Mouse (Mus musculus): ENCODE data around the gene Pop5. TPM values are rescaled to one million over a fixed set of nuclear protein-coding genes. Genes with fewer than 3 reads are reported as not detected.

Pop5 gene
- polyA plus RNA-seq (2014; fragmentation: Nextera tagmentation; extraction: Ambion mirVana): 107 and 114 TPM in 2 replicates

GRCm38 (mm10) chr5:115235786-115236263, at the start of gene Pop5:
Gene Pop5 (plus strand): TSS chr5:115235836.
- peak within 1 kb of the TSS; percentile 63; the same call in 1 of the 2 replicates for H3K27ac ChIP-seq
- H3K4me3 ChIP-seq (replicated peaks; ENCODE audit: low read length): peak within 1 kb of the TSS; percentile 41
- ATAC-seq (ENCODE audit: low FRiP score): peak; percentile 63
- H3K9me3 ChIP-seq (ENCODE audit: control insufficient read depth, low read length): no peaks in the 10 kb centered on the region
- H3K4me2 ChIP-seq (replicated peaks): peak within 1 kb of the TSS; percentile 69
- DNase-seq (ENCODE audit: low spot score): peak; percentile 92
- peak within 1 kb of the TSS; percentile 66 for H3K9ac ChIP-seq
- peaks cover 14% of the 10 kb centered on the region for H3K36me3 ChIP-seq (replicated peaks; ENCODE audit: control insufficient read depth, insufficient read depth)
- WGBS: 1% methylated on average over 21 of the region's 21 CpGs
- H3K4me1 ChIP-seq (replicated peaks; ENCODE audit: control insufficient read depth, insufficient read depth, low read length): peaks cover 10% of the 10 kb centered on the region
- H3K27me3 ChIP-seq (ENCODE audit: control insufficient read depth, insufficient read depth, low read length): peaks cover 16% of the 10 kb centered on the region

- Histone ChIP-seq H3K9ac (no peak overlapping the region; the same call in 1 of the 2 replicates), H3K4me1 (replicated peaks; ENCODE audit: control insufficient read depth, insufficient read depth, low read length) (peaks cover 41% of the 10 kb centered on the region), H3K36me3 (replicated peaks; ENCODE audit: control insufficient read depth, insufficient read depth) (no peaks in the 10 kb centered on the region), H3K27ac (peak overlapping the region; percentile 58), H3K9me3 (ENCODE audit: control insufficient read depth, low read length) (no peaks in the 10 kb centered on the region), H3K4me3 (replicated peaks; ENCODE audit: low read length) (no peak overlapping the region; the same call in 1 of the 2 replicates), H3K27me3 (ENCODE audit: control insufficient read depth, insufficient read depth, low read length) (peaks cover 21% of the 10 kb centered on the region), H3K4me2 (replicated peaks) (peak overlapping the region; percentile 32)
- DNase-seq (ENCODE audit: low spot score): peak; percentile 63
- WGBS: 23% methylated on average over 17 of the region's 17 CpGs
- ATAC-seq (ENCODE audit: low FRiP score): peak; percentile 44; the same call in 1 of the 2 replicates
These were observed 49.1 kb upstream of the Pop5 start for GRCm38 (mm10) chr5:115186371-115187073.

DNA sequence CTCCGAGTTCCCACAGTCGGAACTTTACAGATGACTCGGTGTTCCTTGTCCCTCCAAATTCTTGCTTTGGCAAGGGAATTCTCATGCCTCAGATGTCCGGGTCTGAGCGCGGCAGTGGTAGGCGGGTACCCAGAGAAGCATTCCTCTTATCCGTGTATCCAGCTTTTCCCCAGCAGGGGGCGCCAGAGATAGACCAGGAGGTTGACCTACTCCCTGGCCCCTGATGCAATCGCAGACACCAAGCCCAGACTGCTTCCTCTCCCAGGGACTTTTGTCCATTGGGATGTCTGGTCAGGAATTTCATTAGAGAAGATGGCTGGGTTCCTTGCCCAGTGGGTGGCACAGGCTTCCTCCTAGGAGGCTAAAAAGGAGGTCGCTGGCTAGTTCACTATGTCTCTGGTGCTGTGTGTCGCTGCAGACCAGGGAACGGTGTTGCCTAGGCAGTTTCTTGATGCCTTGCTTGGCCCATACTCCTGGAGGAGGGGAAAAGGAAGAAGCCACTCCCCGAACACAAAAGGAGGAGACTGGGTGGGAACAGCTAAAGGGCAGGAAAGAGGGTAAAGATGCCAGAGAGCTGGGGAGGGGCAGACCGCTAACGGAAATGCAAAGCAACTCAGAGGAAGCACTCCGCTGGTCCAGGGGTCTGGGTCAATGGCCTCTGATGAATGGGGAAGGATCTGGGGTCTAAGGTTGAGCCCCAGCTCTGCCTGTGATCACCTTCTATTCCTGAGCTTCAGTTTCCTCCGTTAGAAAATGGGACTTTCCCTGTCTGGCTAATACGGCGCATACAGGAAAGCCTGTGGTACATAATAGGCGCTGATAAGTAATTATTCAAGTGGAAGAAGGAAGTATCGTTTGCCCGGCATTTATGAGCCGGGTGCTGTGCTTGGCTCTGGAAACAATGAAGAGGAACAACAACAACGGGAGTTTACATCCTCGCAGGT, 48.2 kb upstream of the Pop5 start:
- peaks cover 44% of the 10 kb centered on the region for H3K4me1 ChIP-seq (replicated peaks; ENCODE audit: control insufficient read depth, insufficient read depth, low read length)
- peak overlapping the region; percentile 58; the same call in 1 of the 2 replicates for H3K27ac ChIP-seq
- peak; percentile 88 for DNase-seq (ENCODE audit: low spot score)
- peaks cover 31% of the 10 kb centered on the region for H3K27me3 ChIP-seq (ENCODE audit: control insufficient read depth, insufficient read depth, low read length)
- H3K4me2 ChIP-seq (replicated peaks): peak overlapping the region; percentile 32
- no peaks in the 10 kb centered on the region for H3K9me3 ChIP-seq (ENCODE audit: control insufficient read depth, low read length)
- WGBS: 17% methylated on average over 26 of the region's 26 CpGs
- no peak overlapping the region for H3K9ac ChIP-seq
- peak; percentile 55; the same call in 1 of the 2 replicates for ATAC-seq (ENCODE audit: low FRiP score)
- H3K36me3 ChIP-seq (replicated peaks; ENCODE audit: control insufficient read depth, insufficient read depth): no peaks in the 10 kb centered on the region
- no peak overlapping the region; the same call in 1 of the 2 replicates for H3K4me3 ChIP-seq (replicated peaks; ENCODE audit: low read length)

GRCm38 (mm10) chr5:115188824-115189223, 46.8 kb upstream of the Pop5 start:
- 46% methylated on average over 5 of the region's 5 CpGs for WGBS
- peaks cover 49% of the 10 kb centered on the region for H3K4me1 ChIP-seq (replicated peaks; ENCODE audit: control insufficient read depth, insufficient read depth, low read length)
- DNase-seq (ENCODE audit: low spot score): peak; percentile 66

GRCm38 (mm10) chr5:115190081-115190480, 45.6 kb upstream of the Pop5 start:
- no peaks in the 10 kb centered on the region for H3K9me3 ChIP-seq (ENCODE audit: control insufficient read depth, low read length)
- no peak overlapping the region for H3K9ac ChIP-seq
- no peak for ATAC-seq (ENCODE audit: low FRiP score)
- H3K4me1 ChIP-seq (replicated peaks; ENCODE audit: control insufficient read depth, insufficient read depth, low read length): peaks cover 38% of the 10 kb centered on the region
- no peaks in the 10 kb centered on the region for H3K36me3 ChIP-seq (replicated peaks; ENCODE audit: control insufficient read depth, insufficient read depth)
- no peak for DNase-seq (ENCODE audit: low spot score)
- no peak overlapping the region for H3K27ac ChIP-seq
- no peak overlapping the region for H3K4me3 ChIP-seq (replicated peaks; ENCODE audit: low read length)
- 80% methylated on average over 12 of the region's 12 CpGs for WGBS
- peaks cover 39% of the 10 kb centered on the region for H3K27me3 ChIP-seq (ENCODE audit: control insufficient read depth, insufficient read depth, low read length)
- no peak overlapping the region for H3K4me2 ChIP-seq (replicated peaks)

More at GRCm38 (mm10) chr5:115188824-115189223, 46.8 kb upstream of the Pop5 start:
- Histone ChIP-seq H3K27ac (no peak overlapping the region), H3K9me3 (ENCODE audit: control insufficient read depth, low read length) (no peaks in the 10 kb centered on the region), H3K27me3 (ENCODE audit: control insufficient read depth, insufficient read depth, low read length) (peaks cover 39% of the 10 kb centered on the region), H3K9ac (no peak overlapping the region), H3K4me3 (replicated peaks; ENCODE audit: low read length) (no peak overlapping the region), H3K4me2 (replicated peaks) (no peak overlapping the region), H3K36me3 (replicated peaks; ENCODE audit: control insufficient read depth, insufficient read depth) (no peaks in the 10 kb centered on the region)
- no peak for ATAC-seq (ENCODE audit: low FRiP score)

- Histone ChIP-seq H3K27ac (no peak overlapping the region), H3K4me2 (replicated peaks) (peak overlapping the region; percentile 99), H3K9ac (peak overlapping the region; percentile 80), H3K36me3 (replicated peaks; ENCODE audit: control insufficient read depth, insufficient read depth) (no peaks in the 10 kb centered on the region), H3K9me3 (ENCODE audit: control insufficient read depth, low read length) (no peaks in the 10 kb centered on the region), H3K27me3 (ENCODE audit: control insufficient read depth, insufficient read depth, low read length) (peaks cover 47% of the 10 kb centered on the region), H3K4me1 (replicated peaks; ENCODE audit: control insufficient read depth, insufficient read depth, low read length) (peaks cover 19% of the 10 kb centered on the region), H3K4me3 (replicated peaks; ENCODE audit: low read length) (peak overlapping the region; percentile 70)
- WGBS: 6% methylated on average over 29 of the region's 29 CpGs
- ATAC-seq (ENCODE audit: low FRiP score) (peak; percentile 25; the same call in 1 of the 2 replicates), DNase-seq (ENCODE audit: low spot score) (peak; percentile 63)
These were observed 43.5 kb upstream of the Pop5 start for GRCm38 (mm10) chr5:115191880-115192827.

GRCm38 (mm10) chr5:115192828-115193195, 42.8 kb upstream of the Pop5 start:
- ATAC-seq (ENCODE audit: low FRiP score) (no peak), DNase-seq (ENCODE audit: low spot score) (no peak)
- Histone ChIP-seq H3K4me3 (replicated peaks; ENCODE audit: low read length) (peak overlapping the region; percentile 70), H3K27ac (no peak overlapping the region), H3K9me3 (ENCODE audit: control insufficient read depth, low read length) (no peaks in the 10 kb centered on the region), H3K9ac (peak overlapping the region; percentile 80), H3K36me3 (replicated peaks; ENCODE audit: control insufficient read depth, insufficient read depth) (no peaks in the 10 kb centered on the region), H3K27me3 (ENCODE audit: control insufficient read depth, insufficient read depth, low read length) (peaks cover 47% of the 10 kb centered on the region), H3K4me2 (replicated peaks) (peak overlapping the region; percentile 99), H3K4me1 (replicated peaks; ENCODE audit: control insufficient read depth, insufficient read depth, low read length) (peaks cover 14% of the 10 kb centered on the region)
- 14% methylated on average over 7 of the region's 7 CpGs for WGBS

GRCm38 (mm10) chr5:115193226-115193625, 42.4 kb upstream of the Pop5 start:
- H3K27ac ChIP-seq: no peak overlapping the region
- no peaks in the 10 kb centered on the region for H3K36me3 ChIP-seq (replicated peaks; ENCODE audit: control insufficient read depth, insufficient read depth)
- H3K4me1 ChIP-seq (replicated peaks; ENCODE audit: control insufficient read depth, insufficient read depth, low read length): peaks cover 14% of the 10 kb centered on the region
- ATAC-seq (ENCODE audit: low FRiP score) (no peak), DNase-seq (ENCODE audit: low spot score) (peak; percentile 32)
- peaks cover 47% of the 10 kb centered on the region for H3K27me3 ChIP-seq (ENCODE audit: control insufficient read depth, insufficient read depth, low read length)
- WGBS: 2% methylated on average over 31 of the region's 34 CpGs
- peak overlapping the region; percentile 80 for H3K9ac ChIP-seq
- no peaks in the 10 kb centered on the region for H3K9me3 ChIP-seq (ENCODE audit: control insufficient read depth, low read length)
- peak overlapping the region; percentile 99 for H3K4me2 ChIP-seq (replicated peaks)
- H3K4me3 ChIP-seq (replicated peaks; ENCODE audit: low read length): peak overlapping the region; percentile 70
